Mouse (Mus musculus) cerebellum, adult 11-12 months (tissue): ENCODE measurements at regions not wholly inside any gene's neighbourhood (a gene's known extent, or its start where the extent isn't known, plus 50 kb on each side); places are given as distances from the start of the nearest gene placed in this dataset.
"Not testable (repeated sequence)": the region's sequence is repeated elsewhere in the genome, so short reads cannot be mapped to it uniquely, and the experiment has no call there.

Experiments
- DNase-seq: peaks from one replicate; pipeline ENCODE4 v3.0.0; 2022

- DNase-seq = no peak
Measured at GRCm38 (mm10) chr9:78769168-78769567, 153.8 kb downstream of the Cd109 start.

GRCm38 (mm10) chr9:78773936-78774335 lies 158.6 kb downstream of the Cd109 start:
- DNase-seq = no peak

GRCm38 (mm10) chr9:78775462-78775861 lies 160.1 kb downstream of the Cd109 start:
- DNase-seq = no peak

GRCm38 (mm10) chr9:78780595-78780994 lies 165.2 kb downstream of the Cd109 start:
- DNase-seq = no peak

DNA sequence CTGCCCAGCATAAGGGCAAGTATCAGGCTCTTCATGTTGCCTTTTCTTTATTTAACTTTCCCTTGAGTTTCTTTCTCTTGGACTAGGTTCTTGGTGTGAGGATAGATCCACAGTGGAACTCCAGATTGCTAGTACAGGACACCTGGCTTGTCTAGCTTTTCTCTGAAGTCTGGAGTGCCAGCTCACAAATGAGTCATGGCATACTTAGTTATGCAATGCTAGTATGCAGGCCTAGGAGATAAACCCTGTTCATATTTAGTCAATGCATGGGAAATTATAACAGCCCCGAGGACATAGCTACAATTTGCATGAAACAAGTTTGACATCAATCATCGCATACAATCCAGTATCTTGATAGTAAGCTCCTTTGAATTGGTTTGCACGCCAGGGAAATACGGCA lies 167.0 kb downstream of the Cd109 start:
- no peak for DNase-seq

DNA sequence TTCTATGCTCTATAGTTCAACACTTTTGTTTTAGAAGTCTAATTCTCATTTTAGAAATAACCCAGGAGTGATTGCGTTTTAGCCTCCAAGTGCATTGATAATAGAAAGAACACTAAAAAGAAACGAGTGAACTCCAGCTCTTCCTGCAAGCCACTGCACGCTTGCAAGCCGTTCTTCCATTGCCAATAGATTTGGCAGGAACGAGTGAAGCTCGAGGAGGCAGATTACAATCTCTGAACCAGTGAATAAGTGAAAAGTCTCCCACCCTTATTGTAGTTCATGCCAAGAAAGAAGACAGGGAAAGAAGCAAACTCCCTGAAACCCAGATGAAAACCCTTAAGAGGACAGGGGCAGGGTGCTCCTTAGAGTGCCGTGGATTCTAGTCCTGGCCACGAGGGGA lies 167.5 kb downstream of the Cd109 start:
- no peak for DNase-seq

GRCm38 (mm10) chr9:78787866-78788265 lies 172.5 kb downstream of the Cd109 start:
- peak; percentile 22 for DNase-seq

GRCm38 (mm10) chr9:78789703-78790102 lies 174.4 kb downstream of the Cd109 start:
- DNase-seq = no peak

GRCm38 (mm10) chr9:78790155-78790554 lies 174.8 kb downstream of the Cd109 start:
- DNase-seq = no peak

DNA sequence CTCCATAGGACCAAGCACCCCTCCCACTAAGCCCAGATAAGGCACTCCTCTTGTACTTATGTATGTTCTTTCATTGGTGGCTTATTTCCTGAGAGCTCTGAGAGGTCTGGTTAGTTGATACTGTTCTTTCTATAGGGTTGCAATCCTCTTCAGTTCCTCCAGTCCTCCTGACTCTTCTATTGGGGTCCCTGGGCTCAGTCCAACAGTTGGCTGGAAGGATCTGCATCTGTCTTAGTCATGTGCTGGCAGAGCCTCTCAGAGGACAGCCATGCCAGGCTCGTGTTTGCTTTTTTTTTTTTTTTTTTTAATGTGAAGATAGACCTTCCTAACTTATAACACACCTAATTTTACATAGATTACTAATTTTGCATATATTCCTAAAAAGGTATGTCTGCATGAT lies 180.5 kb downstream of the Cd109 start:
- DNase-seq = no peak

- no peak for DNase-seq
Measured at GRCm38 (mm10) chr9:78817221-78817620, 201.9 kb downstream of the Cd109 start.

DNA sequence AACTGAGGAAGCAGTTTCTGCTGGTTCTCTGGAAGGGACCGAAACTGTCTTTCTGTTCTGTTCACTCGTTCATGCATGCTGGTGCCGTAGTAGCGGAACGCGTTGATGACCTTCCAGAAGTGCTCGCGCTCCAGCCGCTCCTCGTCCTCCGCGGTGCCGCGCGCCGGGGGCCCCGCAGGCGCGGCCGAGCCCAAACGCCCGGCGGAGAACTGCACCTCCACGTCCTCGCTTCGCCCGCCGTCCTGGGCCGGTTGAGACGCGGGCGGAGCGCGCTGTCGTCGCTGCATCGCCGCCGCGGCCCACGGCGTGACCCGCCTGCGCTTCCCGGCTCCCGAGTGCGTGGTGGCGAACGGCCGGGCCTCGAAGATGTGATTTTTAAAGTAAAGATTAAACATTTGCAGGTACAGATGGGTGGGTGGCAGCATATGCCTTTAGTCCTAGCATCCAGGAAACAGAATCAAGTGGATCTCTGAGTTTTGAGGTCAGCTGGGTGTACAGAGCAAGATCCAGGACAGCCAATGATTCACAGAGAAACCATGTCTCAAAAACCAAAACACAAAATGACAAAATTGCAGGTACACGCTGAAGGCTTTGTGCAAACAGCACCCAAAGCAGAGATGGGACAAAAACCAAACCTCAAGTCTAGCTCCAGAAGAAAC lies 206.3 kb downstream of the Cd109 start:
- peak; percentile 22 for DNase-seq

DNA sequence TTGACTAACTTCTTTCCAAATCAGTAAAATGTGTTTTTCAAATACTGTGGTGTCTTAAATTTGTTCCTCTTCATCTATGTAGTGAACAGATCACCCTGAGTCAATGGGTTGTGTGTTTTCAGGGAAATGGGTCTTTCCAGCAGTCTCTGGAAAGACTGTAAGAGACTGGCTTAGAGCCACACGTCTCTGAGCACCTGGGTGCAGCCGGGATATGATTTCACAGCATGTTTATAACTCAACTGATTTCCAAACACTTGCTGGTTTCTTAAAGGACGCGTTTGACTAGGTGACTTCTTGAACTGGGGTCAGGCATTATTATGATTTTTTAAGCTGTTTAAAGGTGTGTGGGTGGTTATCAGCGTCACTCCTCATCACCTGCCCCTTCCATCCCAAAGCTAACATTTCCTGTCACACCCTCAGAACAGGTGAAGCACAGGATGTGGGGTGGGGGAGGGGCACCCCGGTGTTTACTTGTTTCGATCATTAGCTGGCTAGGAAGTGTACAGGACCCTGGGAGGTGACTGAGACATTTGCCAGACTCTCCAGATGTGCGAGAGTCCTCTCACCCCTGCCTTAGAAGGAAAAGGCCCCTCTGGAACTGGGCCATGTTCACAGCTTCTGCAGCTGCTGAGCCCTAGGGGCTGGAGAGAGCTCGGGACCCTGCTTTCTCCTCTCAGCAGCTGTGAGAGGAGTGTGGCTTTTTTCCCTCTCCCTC lies 229.8 kb downstream of the Cd109 start:
- DNase-seq = no peak

DNA sequence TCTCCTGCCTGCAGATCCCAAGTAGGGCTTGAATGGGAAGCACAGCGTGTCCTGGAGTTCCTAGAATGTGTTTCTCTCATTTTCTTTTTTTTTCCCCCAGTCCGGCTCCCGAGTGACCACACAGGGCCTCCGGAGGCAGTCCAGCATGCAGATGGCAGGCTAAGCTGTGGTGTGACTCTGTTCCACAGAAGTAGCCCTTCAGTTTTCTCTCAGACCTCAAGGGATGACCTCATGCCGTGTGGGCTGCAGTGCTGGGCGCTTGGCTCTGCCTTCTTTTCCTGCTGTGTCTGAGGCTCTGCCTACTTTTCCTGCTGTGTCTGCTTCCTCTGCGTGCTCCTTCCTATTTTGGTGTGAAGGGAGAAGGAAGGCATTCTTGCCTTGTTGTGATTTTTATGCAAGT lies 230.8 kb downstream of the Cd109 start:
- peak; percentile 30 for DNase-seq

- no peak for DNase-seq
Measured at GRCm38 (mm10) chr9:78847890-78848563, 232.7 kb downstream of the Cd109 start.

- not testable (repeated sequence) for DNase-seq
Measured at GRCm38 (mm10) chr9:78848564-78848893, 233.2 kb downstream of the Cd109 start.

- DNase-seq = no peak
Measured at GRCm38 (mm10) chr9:78856981-78857380, 241.6 kb downstream of the Cd109 start.

- DNase-seq = no peak
Measured at GRCm38 (mm10) chr9:78859956-78860355, 244.6 kb downstream of the Cd109 start.

GRCm38 (mm10) chr9:78872561-78872960 lies 257.2 kb downstream of the Cd109 start:
- no peak for DNase-seq

GRCm38 (mm10) chr9:78879955-78880642 lies 264.8 kb downstream of the Cd109 start:
- DNase-seq = peak; percentile 64

- no peak for DNase-seq
Measured at GRCm38 (mm10) chr9:78880643-78881306, 265.4 kb downstream of the Cd109 start.

GRCm38 (mm10) chr9:78881307-78881790 lies 266.0 kb downstream of the Cd109 start:
- no peak for DNase-seq

GRCm38 (mm10) chr9:78903211-78903610 lies 287.9 kb downstream of the Cd109 start:
- DNase-seq = no peak
